Mouse (Mus musculus): ENCODE data around the gene Ndufaf1.

- TF ChIP-seq CTCF (IDR thresholded peaks at IDR 0.05; ENCODE audit: control insufficient read depth, insufficient read depth, insufficient read length) (no peak), USF1 (IDR thresholded peaks at IDR 0.05; ENCODE audit: low read depth) (no peak), MAX (IDR thresholded peaks at IDR 0.05) (no peak), CEBPB (IDR thresholded peaks at IDR 0.05; ENCODE audit: low read depth) (no peak), FOSL1 (IDR thresholded peaks at IDR 0.05; ENCODE audit: insufficient read depth, low read length, poor library complexity, severe bottlenecking) (no peak)
Observed at GRCm38 (mm10) chr2:119699962-119700361, 37.3 kb upstream of the Ndufaf1 start.
